Mouse (Mus musculus): ENCODE data around the gene Sh3tc1.

Sh3tc1 gene

DNA sequence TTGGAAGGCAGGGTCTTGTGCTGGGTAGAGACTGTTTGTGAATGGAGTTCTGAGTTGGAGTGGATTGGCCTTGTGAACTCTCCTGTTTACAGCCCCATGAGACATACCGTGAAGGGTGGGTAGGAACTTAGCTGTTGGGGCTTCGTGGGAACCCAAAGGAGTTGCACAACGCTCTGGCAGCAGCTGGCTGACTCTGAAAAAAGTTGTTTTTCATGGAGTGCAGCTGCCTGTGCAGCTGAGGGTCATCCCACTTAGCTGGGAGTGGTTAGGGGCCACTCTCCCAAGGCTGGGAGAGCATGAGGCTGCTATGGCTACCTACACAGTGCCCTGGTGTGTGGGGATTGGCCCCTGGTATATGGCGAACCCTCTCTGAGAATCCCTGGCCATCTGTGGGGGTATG, 92.2 kb downstream of the Sh3tc1 start:
- no peak for DNase-seq (ENCODE audit: low read depth in 1 of 2, low spot score in 2 of 2)
